In the genomic region with DNA sequence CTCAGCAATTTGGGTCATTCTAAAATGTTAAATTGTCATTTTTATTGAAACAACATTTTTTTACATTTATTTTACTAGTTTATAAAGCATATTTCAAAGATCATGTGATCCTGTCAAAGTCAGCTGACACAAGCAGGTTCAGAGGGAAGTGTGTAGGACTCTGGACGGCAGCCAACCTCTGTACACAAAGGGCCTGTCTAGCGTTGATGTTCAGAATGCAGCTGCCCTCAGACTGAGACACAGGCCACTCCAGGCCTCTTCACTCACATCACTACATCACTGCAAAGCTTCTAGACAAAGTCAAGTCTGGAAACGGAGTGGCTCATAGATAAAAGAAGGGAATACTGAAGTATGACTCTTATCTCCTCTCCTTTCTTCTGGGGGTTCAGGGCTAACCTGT, we compare ENCODE assay signal across 13 mouse cellular contexts.
A peak's percentile ranks its signal among the peaks of the same experiment; 100 is the strongest.
DNase-seq lines count a peak whose midpoint lies in the region; ATAC-seq and TF ChIP-seq lines count a peak whose summit lies in the region.
"Had no signal": no experiment of that assay in that cellular context is flagged by ENCODE, and none has a peak within 500 bp of the region (broad histone marks: within the 10 kb centered on the region; RNA-seq: fewer than 3 reads in every experiment).

No protein-coding gene starts in this region.

- 0 out of 2 replicates have a peak, but pooled peaks cover 4% of the 10 kb centered on the region for H3K27me3 ChIP-seq in embryonic facial prominence, embryonic 14.5 days (replicated peaks; ENCODE audit: control insufficient read depth, insufficient read depth, low read length)
- no peaks in the 10 kb centered on the region for H3K27me3 ChIP-seq in embryonic facial prominence, embryonic 10.5 days (replicated peaks; ENCODE audit: low read depth, poor library complexity, severe bottlenecking)
- no peaks in the 10 kb centered on the region for H3K27me3 ChIP-seq in kidney, embryonic 15.5 days
- H3K27me3 ChIP-seq in midbrain, postnatal 0 days (ENCODE audit: insufficient read depth, low read length), result no peaks in the 10 kb centered on the region
- no peaks in the 10 kb centered on the region for H3K27me3 ChIP-seq in midbrain, embryonic 11.5 days (ENCODE audit: control insufficient read depth, insufficient read depth, low read length)
- H3K27me3 ChIP-seq: embryonic facial prominence, embryonic 13.5 days; heart, embryonic 15.5 days; lung, embryonic 15.5 days had no signal

- WGBS in embryonic facial prominence, embryonic 14.5 days, result 52% methylated on average over 3 of the region's 3 CpGs
- 73% methylated on average over 3 of the region's 3 CpGs for WGBS in embryonic facial prominence, embryonic 10.5 days
- 45% methylated on average over 3 of the region's 3 CpGs for WGBS in kidney, embryonic 15.5 days
- 35% methylated on average over 3 of the region's 3 CpGs for WGBS in midbrain, postnatal 0 days
- 64% methylated on average over 3 of the region's 3 CpGs for WGBS in midbrain, embryonic 11.5 days

- DNase-seq in embryonic facial prominence, embryonic 14.5 days (ENCODE audit: low spot score), result peak; percentile 67
- DNase-seq in embryonic facial prominence, embryonic 10.5 days (ENCODE audit: low spot score), result no peak
- DNase-seq in kidney, postnatal 10 days, result peak; percentile 58
- DNase-seq in midbrain, postnatal 0 days (ENCODE audit: low spot score), result peak; percentile 34
- DNase-seq in midbrain, embryonic 11.5 days (ENCODE audit: low spot score, missing footprints), result no peak
- DNase-seq in lung, postnatal 36 days, result peak; percentile 13
- no peak for DNase-seq in frontal cortex, postnatal 25 days (ENCODE audit: low spot score in 2 of 2)
- DNase-seq: gastrocnemius, adult 2 months; thymus, postnatal 25 days had no signal

- H3K36me3 ChIP-seq in embryonic facial prominence, embryonic 14.5 days (ENCODE audit: control insufficient read depth, insufficient read depth, low read length), result no peaks in the 10 kb centered on the region
- no peaks in the 10 kb centered on the region for H3K36me3 ChIP-seq in embryonic facial prominence, embryonic 10.5 days (replicated peaks)
- no peaks in the 10 kb centered on the region for H3K36me3 ChIP-seq in kidney, embryonic 15.5 days
- H3K36me3 ChIP-seq in midbrain, postnatal 0 days (ENCODE audit: insufficient read depth, low read length), result no peaks in the 10 kb centered on the region
- no peaks in the 10 kb centered on the region for H3K36me3 ChIP-seq in midbrain, embryonic 11.5 days (ENCODE audit: control insufficient read depth, insufficient read depth, low read length)
- H3K36me3 ChIP-seq: embryonic facial prominence, embryonic 13.5 days; heart, embryonic 15.5 days; lung, embryonic 15.5 days had no signal

- H3K4me2 ChIP-seq in embryonic facial prominence, embryonic 14.5 days (ENCODE audit: low read depth, low read length), result no peak overlapping the region
- no peak overlapping the region for H3K4me2 ChIP-seq in kidney, embryonic 15.5 days
- H3K4me2 ChIP-seq in midbrain, postnatal 0 days (ENCODE audit: low read depth, low read length, poor library complexity, severe bottlenecking), result no peak overlapping the region
- no peak overlapping the region for H3K4me2 ChIP-seq in midbrain, embryonic 11.5 days
- H3K4me2 ChIP-seq: embryonic facial prominence, embryonic 13.5 days; heart, embryonic 15.5 days; lung, embryonic 15.5 days had no signal

- ATAC-seq in embryonic facial prominence, embryonic 14.5 days (ENCODE audit: low read depth), result no peak
- ATAC-seq in kidney, embryonic 15.5 days (replicated peaks; ENCODE audit: low FRiP score), result no peak
- no peak for ATAC-seq in midbrain, postnatal 0 days (ENCODE audit: low FRiP score)
- no peak for ATAC-seq in midbrain, embryonic 11.5 days (ENCODE audit: low FRiP score)

- peaks cover 7% of the 10 kb centered on the region; the same call in 1 of the 2 replicates for H3K4me1 ChIP-seq in embryonic facial prominence, embryonic 14.5 days (ENCODE audit: control insufficient read depth, insufficient read depth, low read length)
- H3K4me1 ChIP-seq in embryonic facial prominence, embryonic 10.5 days, result peaks cover 23% of the 10 kb centered on the region
- H3K4me1 ChIP-seq in kidney, embryonic 15.5 days, result no peaks in the 10 kb centered on the region
- no peaks in the 10 kb centered on the region for H3K4me1 ChIP-seq in midbrain, postnatal 0 days (ENCODE audit: insufficient read depth, low read length)
- peaks cover 6% of the 10 kb centered on the region; the same call in 1 of the 2 replicates for H3K4me1 ChIP-seq in midbrain, embryonic 11.5 days (ENCODE audit: control insufficient read depth, insufficient read depth, low read length)
- H3K4me1 ChIP-seq: lung, embryonic 15.5 days had no signal

- H3K9ac ChIP-seq in embryonic facial prominence, embryonic 14.5 days (ENCODE audit: low read depth, low read length), result no peak overlapping the region
- no peak overlapping the region for H3K9ac ChIP-seq in kidney, embryonic 15.5 days
- no peak overlapping the region for H3K9ac ChIP-seq in midbrain, postnatal 0 days (replicated peaks; ENCODE audit: low read length, poor library complexity, severe bottlenecking)
- no peak overlapping the region for H3K9ac ChIP-seq in midbrain, embryonic 11.5 days (ENCODE audit: low read length)
- H3K9ac ChIP-seq: embryonic facial prominence, embryonic 13.5 days; heart, embryonic 15.5 days; lung, embryonic 15.5 days had no signal

- H3K27ac ChIP-seq in embryonic facial prominence, embryonic 14.5 days (replicated peaks; ENCODE audit: low read depth, low read length), result no peak overlapping the region; the same call in 1 of the 2 replicates
- no peak overlapping the region for H3K27ac ChIP-seq in embryonic facial prominence, embryonic 10.5 days (replicated peaks)
- H3K27ac ChIP-seq in kidney, embryonic 15.5 days, result no peak overlapping the region
- no peak overlapping the region for H3K27ac ChIP-seq in midbrain, postnatal 0 days (ENCODE audit: low read depth, low read length)
- no peak overlapping the region for H3K27ac ChIP-seq in midbrain, embryonic 11.5 days (ENCODE audit: low read depth, low read length)
- H3K27ac ChIP-seq: embryonic facial prominence, embryonic 13.5 days; gastrocnemius, adult 2 months; heart, embryonic 15.5 days; lung, embryonic 15.5 days had no signal

- no peaks in the 10 kb centered on the region for H3K9me3 ChIP-seq in embryonic facial prominence, embryonic 14.5 days (ENCODE audit: control insufficient read depth, low read length)
- no peaks in the 10 kb centered on the region for H3K9me3 ChIP-seq in embryonic facial prominence, embryonic 10.5 days
- H3K9me3 ChIP-seq in kidney, embryonic 15.5 days (replicated peaks), result no peaks in the 10 kb centered on the region
- H3K9me3 ChIP-seq in midbrain, postnatal 0 days (ENCODE audit: low read length), result no peaks in the 10 kb centered on the region
- H3K9me3 ChIP-seq in midbrain, embryonic 11.5 days (ENCODE audit: control insufficient read depth, low read length), result no peaks in the 10 kb centered on the region
- H3K9me3 ChIP-seq: embryonic facial prominence, embryonic 13.5 days; heart, embryonic 15.5 days; lung, embryonic 15.5 days had no signal

- H3K4me3 ChIP-seq in embryonic facial prominence, embryonic 14.5 days (ENCODE audit: low read depth, low read length), result no peak overlapping the region
- no peak overlapping the region for H3K4me3 ChIP-seq in embryonic facial prominence, embryonic 10.5 days
- H3K4me3 ChIP-seq in kidney, embryonic 15.5 days (replicated peaks), result no peak overlapping the region
- H3K4me3 ChIP-seq in midbrain, postnatal 0 days (ENCODE audit: low read depth, low read length), result no peak overlapping the region
- no peak overlapping the region for H3K4me3 ChIP-seq in midbrain, embryonic 11.5 days (ENCODE audit: low read depth, low read length)
- H3K4me3 ChIP-seq: embryonic facial prominence, embryonic 13.5 days; gastrocnemius, adult 2 months; heart, embryonic 15.5 days; lung, embryonic 15.5 days had no signal

- TF ChIP-seq CTCF in midbrain, postnatal 0 days (IDR thresholded peaks at IDR 0.05), result no peak

Comparison
In these comparisons a context has a peak if more than half of its experiments do, and no peak if none do; other contexts are left out.
1. DNase-seq: peak in embryonic facial prominence, embryonic 14.5 days (single experiment), kidney, postnatal 10 days (single experiment), midbrain, postnatal 0 days (single experiment) and lung, postnatal 36 days (single experiment); none in embryonic facial prominence, embryonic 10.5 days (single experiment), midbrain, embryonic 11.5 days (single experiment) and frontal cortex, postnatal 25 days (0 of 2).